Mouse (Mus musculus) 3134 (cell line): Measurements from ENCODE around the gene Nmd3.

Source experiments
- DNase-seq: peaks from one replicate; pipeline ENCODE4 v3.0.0-alpha.2; 2011; ENCODE audit warnings: low spot score; ENCODE audit not compliant: insufficient read length; ENCODE audit errors: extremely low read depth

The Nmd3 gene

DNA sequence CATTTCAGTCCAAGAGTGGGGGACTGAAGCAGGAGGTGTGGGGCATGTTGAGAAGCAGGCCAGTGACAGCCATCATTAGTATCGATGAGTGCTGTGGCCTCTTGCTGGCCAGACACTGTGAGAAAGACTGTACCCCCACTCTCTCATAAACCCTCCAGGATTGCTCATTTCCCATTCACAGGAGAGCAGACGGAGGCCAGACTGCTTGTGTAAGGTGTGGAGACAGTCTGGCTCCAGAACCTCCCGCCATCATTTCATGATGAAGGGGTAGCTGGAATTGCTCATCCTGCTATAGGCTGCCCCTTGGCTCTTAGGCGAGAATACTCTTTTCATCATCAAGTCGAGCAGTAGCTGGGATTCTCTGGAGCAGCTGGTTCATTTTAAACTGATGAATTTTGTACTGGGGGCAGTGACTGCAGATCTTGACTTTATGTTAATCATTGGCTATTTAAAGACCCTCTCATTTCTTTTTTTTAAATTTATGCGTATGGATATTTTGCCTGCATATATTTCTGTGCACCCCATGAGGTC lies 41.1 kb downstream of the Nmd3 start:
- DNase-seq: no peak

- no peak for DNase-seq
Observed at GRCm38 (mm10) chr3:69763630-69764565, 42.1 kb downstream of the Nmd3 start.

GRCm38 (mm10) chr3:69765206-69765605 lies 43.4 kb downstream of the Nmd3 start:
- no peak for DNase-seq

DNA sequence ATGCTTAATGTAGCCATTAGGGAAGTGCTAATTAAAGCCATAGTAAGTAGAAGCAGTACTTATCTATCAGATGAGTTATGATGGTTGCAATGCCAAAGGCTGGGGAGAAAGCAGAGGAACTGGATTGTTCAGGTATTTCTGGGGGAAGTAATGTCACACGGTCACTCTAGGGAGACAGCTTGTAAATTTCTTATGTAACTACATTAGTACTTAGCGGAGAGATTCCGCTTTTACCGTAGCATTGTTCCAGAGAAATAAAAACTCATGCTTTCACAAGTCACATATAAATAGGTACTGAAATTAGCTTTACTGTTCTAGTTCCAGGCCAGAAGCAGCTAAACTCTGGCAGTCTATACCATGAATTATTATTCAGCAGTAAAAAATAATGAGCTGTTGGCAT lies 47.4 kb downstream of the Nmd3 start:
- DNase-seq: no peak

DNA sequence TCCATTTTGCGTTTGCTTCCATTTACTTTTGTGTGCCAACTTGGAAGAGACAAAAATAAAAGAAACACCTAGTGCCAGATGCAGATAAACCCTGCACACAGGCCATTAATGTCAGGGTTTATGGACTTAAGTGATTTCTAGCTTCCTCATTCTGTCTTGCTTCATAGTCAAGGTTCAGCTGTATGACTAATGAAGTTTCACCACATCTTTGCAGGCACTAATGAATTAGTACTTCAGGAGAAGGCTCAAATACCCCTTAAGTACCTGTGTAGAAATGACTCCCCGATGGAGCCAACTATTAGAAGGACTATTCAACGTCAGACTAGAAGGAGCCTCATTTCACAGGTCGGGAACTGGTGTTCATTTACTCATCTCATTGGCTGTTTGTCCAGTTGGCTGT lies 51.6 kb downstream of the Nmd3 start:
- no peak for DNase-seq

DNA sequence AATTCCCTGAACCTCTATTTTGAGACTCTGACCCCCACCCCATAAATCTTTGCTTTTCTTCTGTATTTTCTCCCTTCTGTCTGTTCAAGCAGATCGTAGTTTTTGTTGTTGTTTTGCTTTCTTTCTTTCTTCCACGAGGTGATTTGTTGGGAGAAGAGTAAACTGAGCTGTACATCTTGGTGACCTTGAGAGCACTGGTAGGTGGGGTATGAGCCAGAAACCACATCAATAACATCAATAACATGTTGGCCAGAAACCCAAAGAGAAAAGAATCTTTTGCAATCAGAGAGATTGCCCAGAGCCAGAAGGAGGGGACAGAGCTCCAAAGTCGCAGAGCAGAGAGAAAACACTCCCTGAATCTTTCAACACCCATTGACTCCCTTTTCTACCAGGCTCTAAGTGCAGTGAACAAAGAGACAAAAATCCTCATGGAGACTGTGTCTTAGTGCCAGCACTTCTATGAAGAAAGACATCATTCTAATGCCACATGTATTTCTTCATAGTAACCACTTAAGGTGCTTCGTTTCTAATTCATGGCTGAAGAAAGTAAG lies 57.5 kb downstream of the Nmd3 start:
- DNase-seq: no peak

DNA sequence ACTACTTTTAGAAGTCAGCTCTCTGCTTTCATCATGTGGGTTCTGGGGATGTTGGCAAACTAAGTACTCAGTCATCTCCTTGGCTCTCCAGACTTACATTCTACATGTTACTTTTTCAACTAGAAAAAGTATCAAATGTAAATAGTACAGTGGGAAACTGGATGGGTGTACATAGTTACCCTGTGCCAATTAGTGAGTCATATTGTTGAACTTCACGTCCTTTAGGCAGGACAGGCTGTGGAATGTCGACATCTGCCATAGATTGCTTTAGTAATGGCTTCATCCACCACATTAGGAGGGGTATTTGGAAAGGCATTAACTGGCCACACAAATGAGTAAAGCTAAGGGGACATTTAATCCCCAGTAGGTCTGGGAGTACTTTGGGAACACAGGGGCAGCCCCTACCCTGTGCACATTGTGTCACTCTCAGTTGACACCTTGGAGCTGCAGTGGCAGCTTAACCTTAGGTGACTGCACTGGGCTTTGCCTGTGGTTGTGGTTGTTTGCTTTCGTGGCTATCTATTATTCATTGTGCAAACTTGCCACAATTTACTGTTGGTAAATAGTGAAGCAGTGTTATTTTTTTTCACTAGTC lies 71.1 kb downstream of the Nmd3 start:
- DNase-seq: no peak

DNA sequence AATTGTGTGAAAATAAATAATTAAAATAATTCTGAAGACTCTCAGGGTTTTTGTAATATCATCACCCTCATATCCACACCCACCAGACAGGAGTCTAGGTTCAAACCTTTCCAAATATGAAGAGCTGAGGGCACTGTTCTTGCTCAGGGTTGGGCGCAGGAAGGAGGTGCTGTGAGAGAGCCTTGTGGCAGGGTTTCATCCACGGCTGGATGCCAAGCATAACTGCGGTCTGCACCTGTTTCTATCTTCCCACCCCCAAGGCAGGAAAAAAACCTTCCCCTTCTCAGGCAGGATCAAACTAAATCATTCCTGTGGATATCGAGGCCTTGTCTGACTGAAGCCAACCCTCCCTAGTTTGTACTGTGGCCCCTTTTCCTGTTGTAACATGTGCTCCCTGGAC lies 75.7 kb downstream of the Nmd3 start:
- DNase-seq: no peak

DNA sequence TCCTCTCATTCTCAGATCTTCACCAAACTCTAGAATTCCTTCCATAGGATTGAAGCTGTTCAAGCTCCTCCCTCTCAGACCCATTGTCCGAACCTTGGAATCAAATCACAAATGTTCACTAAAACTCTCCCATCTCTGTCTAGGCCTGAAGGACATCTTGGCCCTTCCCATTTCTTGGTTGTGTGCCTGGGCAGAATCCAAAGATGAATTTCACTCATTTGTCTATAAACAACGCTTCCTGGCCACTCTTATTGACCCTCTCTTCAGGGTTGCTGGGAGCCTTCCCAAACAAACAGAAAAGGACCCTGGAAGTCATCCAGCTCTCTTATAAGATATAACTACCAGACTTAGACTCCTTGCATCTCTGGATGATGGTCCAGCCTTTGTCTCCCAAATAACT lies 76.2 kb downstream of the Nmd3 start:
- no peak for DNase-seq

DNA sequence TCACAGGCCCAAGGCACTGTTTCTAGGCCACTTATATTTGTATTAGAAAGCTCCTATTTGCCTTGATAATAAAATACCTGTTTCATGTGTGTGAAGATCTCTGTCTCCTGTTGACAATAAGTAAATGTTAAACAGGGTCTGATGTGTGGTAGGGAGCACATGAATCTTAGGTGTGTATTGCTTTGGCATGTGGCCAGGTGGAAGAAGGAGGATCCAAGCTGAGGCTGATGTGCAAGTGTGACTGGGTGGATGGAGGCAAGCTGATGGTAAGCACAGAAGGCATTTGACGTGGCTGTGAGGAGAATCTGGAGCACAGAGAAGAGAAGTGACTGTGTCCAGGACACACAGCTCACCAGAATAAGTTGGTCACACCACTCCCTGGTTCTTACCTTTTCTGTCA lies 77.3 kb downstream of the Nmd3 start:
- no peak for DNase-seq

- no peak for DNase-seq
Observed at GRCm38 (mm10) chr3:69800829-69801384, 79.1 kb downstream of the Nmd3 start.

GRCm38 (mm10) chr3:69803137-69803536 lies 81.4 kb downstream of the Nmd3 start:
- DNase-seq: no peak
